Mouse (Mus musculus): Measurements from ENCODE around the gene Ceacam20.

- TF ChIP-seq CTCF (IDR thresholded peaks at IDR 0.05; ENCODE audit: borderline replicate concordance, insufficient read depth, low read length), result no peak
- TF ChIP-seq POLR2A (IDR thresholded peaks at IDR 0.05; ENCODE audit: low read depth, low read length), result no peak
Measured at GRCm38 (mm10) chr7:19953054-19953453, 12.2 kb upstream of the Ceacam20 start.

Data from embryonic fibroblast, embryonic 13.5 days (primary cell).